Mouse (Mus musculus): ENCODE measurements at regions not wholly inside any gene's neighbourhood (a gene's known extent, or its start where the extent isn't known, plus 50 kb on each side); places are given as distances from the start of the nearest gene placed in this dataset.

GRCm38 (mm10) chr17:14540269-14540975 lies 153.6 kb downstream of the Thbs2 start:
- no peak for DNase-seq (ENCODE audit: low spot score in 2 of 2)

GRCm38 (mm10) chr17:14539651-14540050 lies 154.4 kb downstream of the Thbs2 start:
- DNase-seq (ENCODE audit: low spot score in 2 of 2), result no peak

GRCm38 (mm10) chr17:14539191-14539590 lies 154.8 kb downstream of the Thbs2 start:
- no peak for DNase-seq (ENCODE audit: low spot score in 2 of 2)

- DNase-seq (ENCODE audit: low spot score in 2 of 2), result no peak
These were observed 155.5 kb downstream of the Thbs2 start for GRCm38 (mm10) chr17:14538527-14538926.

- peak in 1 of 2 experiments; percentile 40 for DNase-seq (ENCODE audit: low spot score in 2 of 2)
These were observed 161.1 kb downstream of the Thbs2 start for GRCm38 (mm10) chr17:14532979-14533314.

- DNase-seq (ENCODE audit: low spot score in 2 of 2), result no peak
These were observed 161.6 kb downstream of the Thbs2 start for GRCm38 (mm10) chr17:14532298-14532978.

- DNase-seq (ENCODE audit: low spot score in 2 of 2), result no peak
These were observed 162.2 kb downstream of the Thbs2 start for GRCm38 (mm10) chr17:14531796-14532195.

- no peak for DNase-seq (ENCODE audit: low spot score in 2 of 2)
These were observed 166.3 kb downstream of the Thbs2 start for GRCm38 (mm10) chr17:14527691-14528090.

- no peak for DNase-seq (ENCODE audit: low spot score in 2 of 2)
These were observed 168.8 kb downstream of the Thbs2 start for GRCm38 (mm10) chr17:14525255-14525654.

GRCm38 (mm10) chr17:14524426-14525236 lies 169.4 kb downstream of the Thbs2 start:
- DNase-seq (ENCODE audit: low spot score in 2 of 2), result peak; percentile 28 to 82

GRCm38 (mm10) chr17:14522011-14522410 lies 172.0 kb downstream of the Thbs2 start:
- DNase-seq (ENCODE audit: low spot score in 2 of 2), result no peak

- DNase-seq (ENCODE audit: low spot score in 2 of 2), result peak; percentile 58 to 87
These were observed 173.5 kb downstream of the Thbs2 start for GRCm38 (mm10) chr17:14520565-14520964.

- DNase-seq (ENCODE audit: low spot score in 2 of 2), result no peak
These were observed 174.7 kb downstream of the Thbs2 start for GRCm38 (mm10) chr17:14519367-14519766.

- no peak for DNase-seq (ENCODE audit: low spot score in 2 of 2)
These were observed 175.8 kb downstream of the Thbs2 start for GRCm38 (mm10) chr17:14518216-14518615.

- DNase-seq (ENCODE audit: low spot score in 2 of 2), result no peak
These were observed 176.7 kb downstream of the Thbs2 start for GRCm38 (mm10) chr17:14517368-14517767.

- peak; percentile 28 to 78 for DNase-seq (ENCODE audit: low spot score in 2 of 2)
These were observed 177.9 kb downstream of the Thbs2 start for GRCm38 (mm10) chr17:14516097-14516496.

GRCm38 (mm10) chr17:14513454-14513853 lies 180.6 kb downstream of the Thbs2 start:
- DNase-seq (ENCODE audit: low spot score in 2 of 2), result no peak

- no peak for DNase-seq (ENCODE audit: low spot score in 2 of 2)
These were observed 183.5 kb downstream of the Thbs2 start for GRCm38 (mm10) chr17:14510486-14510885.

- no peak for DNase-seq (ENCODE audit: low spot score in 2 of 2)
These were observed 186.9 kb downstream of the Thbs2 start for GRCm38 (mm10) chr17:14507111-14507510.

GRCm38 (mm10) chr17:14506123-14506522 lies 187.9 kb downstream of the Thbs2 start:
- DNase-seq (ENCODE audit: low spot score in 2 of 2), result no peak

- DNase-seq (ENCODE audit: low spot score in 2 of 2), result no peak
These were observed 188.6 kb downstream of the Thbs2 start for GRCm38 (mm10) chr17:14505415-14505814.

- no peak for DNase-seq (ENCODE audit: low spot score in 2 of 2)
These were observed 190.4 kb downstream of the Thbs2 start for GRCm38 (mm10) chr17:14503670-14504069.
